Mouse (Mus musculus) forebrain, embryonic 14.5 days (tissue): Measurements from ENCODE around the gene Trp53i11. TPM values are rescaled to one million over a fixed set of nuclear protein-coding genes. Genes with fewer than 3 reads are reported as not detected.

Experiments
- ATAC-seq: fragments of 200-750 bp; cut with Nextera tagmentation; 2 replicates; pipeline ENCODE4 v1.8.0; 2017; ENCODE audit warnings: mild to moderate bottlenecking, moderate library complexity
- DNase-seq: peaks from one replicate; pipeline ENCODE4 v3.0.0-alpha.2; 2015; ENCODE audit warnings: low spot score
- H3K27ac ChIP-seq: fragments of 300-500 bp; sonication (generic); 2 replicates; pipeline ENCODE4 v1.5.1; 2014; ENCODE audit warnings: low read depth, mild to moderate bottlenecking, control low read depth, low read length, moderate library complexity
- H3K27me3 ChIP-seq: fragments of 300-500 bp; sonication (generic); replicated peaks from 2 replicates; pipeline ENCODE4 v1.6.1; 2014; ENCODE audit warnings: low read length, control low read depth, mixed read lengths; ENCODE audit not compliant: control insufficient read depth, insufficient read depth
- H3K36me3 ChIP-seq: fragments of 300-500 bp; sonication (generic); 2 replicates; pipeline ENCODE4 v1.6.1; 2014; ENCODE audit warnings: low read length, control low read depth; ENCODE audit not compliant: control insufficient read depth, insufficient read depth
- H3K4me1 ChIP-seq: fragments of 300-500 bp; sonication (generic); 2 replicates; pipeline ENCODE4 v1.6.1; 2014; ENCODE audit warnings: antibody characterized with exemption, low read length, control low read depth; ENCODE audit not compliant: control insufficient read depth, insufficient read depth
- H3K4me2 ChIP-seq: fragments of 300-500 bp; sonication (generic); 2 replicates; pipeline ENCODE4 v1.6.1; 2014; ENCODE audit warnings: mild to moderate bottlenecking, control low read depth, low read length
- H3K4me3 ChIP-seq: fragments of 300-500 bp; sonication (generic); 2 replicates; pipeline ENCODE4 v1.5.1; 2014; ENCODE audit warnings: low read depth, low read length, control low read depth
- H3K9ac ChIP-seq: fragments of 300-500 bp; sonication (generic); 2 replicates; pipeline ENCODE4 v1.6.1; 2014; ENCODE audit warnings: mild to moderate bottlenecking, low read length, control low read depth, moderate library complexity
- H3K9me3 ChIP-seq: fragments of 300-500 bp; sonication (generic); replicated peaks from 2 replicates; pipeline ENCODE4 v1.6.1; 2016; ENCODE audit warnings: low read length, control low read depth, mixed read lengths; ENCODE audit not compliant: control insufficient read depth
- WGBS: fragments of 180-500 bp; shearing (Covaris S2); extraction: QIAGEN DNeasy Blood & Tissue Kit; methylation state at CpG from one replicate; pipeline ENCODE4 v1.1.7; 2014; 5-methylcytosine and 5-hydroxymethylcytosine counted together
- polyA plus RNA-seq: library from polyadenylated mRNA; unstranded; fragments of >200 nt; fragmentation: Nextera tagmentation; extraction: Ambion mirVana; gene quantifications from 2 replicates; pipeline ENCODE4 v1.2.1, GENCODE M21; 2014

Trp53i11 gene
- polyA plus RNA-seq, 1 experiment from 2014 or later: 95.8 TPM

- Histone ChIP-seq H3K36me3 (0 out of 2 replicates have a peak, but pooled peaks cover 8% of the 10 kb centered on the region), H3K4me3 (no peak overlapping the region), H3K27me3 (no peaks in the 10 kb centered on the region), H3K4me1 (no peaks in the 10 kb centered on the region), H3K9ac (no peak overlapping the region), H3K9me3 (no peaks in the 10 kb centered on the region), H3K4me2 (no peak overlapping the region), H3K27ac (no peak overlapping the region)
- no peak for DNase-seq
- 75% methylated on average over 10 of the region's 10 CpGs for WGBS
- ATAC-seq: no peak
These were observed 28.4 kb downstream of the Trp53i11 start for GRCm38 (mm10) chr2:93215790-93216189.

- Histone ChIP-seq H3K4me1 (no peaks in the 10 kb centered on the region), H3K4me3 (no peak overlapping the region), H3K27me3 (no peaks in the 10 kb centered on the region), H3K27ac (no peak overlapping the region), H3K9me3 (no peaks in the 10 kb centered on the region), H3K9ac (no peak overlapping the region), H3K36me3 (peaks cover 6% of the 10 kb centered on the region; the same call in 1 of the 2 replicates), H3K4me2 (no peak overlapping the region)
- ATAC-seq: peak; percentile 87
- 14% methylated on average over 7 of the region's 7 CpGs for WGBS
- peak; percentile 93 for DNase-seq
These were observed 29.7 kb downstream of the Trp53i11 start for GRCm38 (mm10) chr2:93217015-93217414.

- ATAC-seq (no peak), DNase-seq (no peak)
- Histone ChIP-seq H3K36me3 (peaks cover 10% of the 10 kb centered on the region; the same call in 1 of the 2 replicates), H3K4me2 (no peak overlapping the region), H3K27ac (no peak overlapping the region), H3K4me1 (no peaks in the 10 kb centered on the region), H3K9me3 (no peaks in the 10 kb centered on the region), H3K4me3 (no peak overlapping the region), H3K27me3 (no peaks in the 10 kb centered on the region), H3K9ac (no peak overlapping the region)
- 75% methylated on average over 7 of the region's 7 CpGs for WGBS
These were observed 31.1 kb downstream of the Trp53i11 start for GRCm38 (mm10) chr2:93218353-93218990.

GRCm38 (mm10) chr2:93219576-93219975, 32.2 kb downstream of the Trp53i11 start:
- H3K9ac ChIP-seq: no peak overlapping the region
- DNase-seq (no peak), ATAC-seq (no peak)
- H3K4me1 ChIP-seq: no peaks in the 10 kb centered on the region
- H3K36me3 ChIP-seq: peaks cover 10% of the 10 kb centered on the region; the same call in 1 of the 2 replicates
- no peak overlapping the region for H3K4me2 ChIP-seq
- no peak overlapping the region for H3K27ac ChIP-seq
- H3K4me3 ChIP-seq: no peak overlapping the region
- H3K9me3 ChIP-seq: no peaks in the 10 kb centered on the region
- 96% methylated on average over 3 of the region's 3 CpGs for WGBS
- H3K27me3 ChIP-seq: no peaks in the 10 kb centered on the region

GRCm38 (mm10) chr2:93220447-93220846, 33.1 kb downstream of the Trp53i11 start:
- H3K4me2 ChIP-seq: no peak overlapping the region
- ATAC-seq: no peak
- H3K4me1 ChIP-seq: no peaks in the 10 kb centered on the region
- no peaks in the 10 kb centered on the region for H3K9me3 ChIP-seq
- no peak for DNase-seq
- WGBS: 51% methylated on average over 5 of the region's 5 CpGs
- no peak overlapping the region for H3K27ac ChIP-seq
- no peak overlapping the region for H3K4me3 ChIP-seq
- no peaks in the 10 kb centered on the region for H3K27me3 ChIP-seq
- H3K36me3 ChIP-seq: peaks cover 10% of the 10 kb centered on the region; the same call in 1 of the 2 replicates
- no peak overlapping the region for H3K9ac ChIP-seq

GRCm38 (mm10) chr2:93223463-93223862, 36.1 kb downstream of the Trp53i11 start:
- H3K9ac ChIP-seq: no peak overlapping the region
- H3K9me3 ChIP-seq: no peaks in the 10 kb centered on the region
- H3K27ac ChIP-seq: no peak overlapping the region
- H3K4me3 ChIP-seq: no peak overlapping the region
- H3K27me3 ChIP-seq: no peaks in the 10 kb centered on the region
- no peak for DNase-seq
- peaks cover 10% of the 10 kb centered on the region; the same call in 1 of the 2 replicates for H3K36me3 ChIP-seq
- no peak for ATAC-seq
- peaks cover 16% of the 10 kb centered on the region for H3K4me1 ChIP-seq
- no peak overlapping the region for H3K4me2 ChIP-seq
- 66% methylated on average over 6 of the region's 6 CpGs for WGBS

- peak overlapping the region; percentile 45 for H3K4me2 ChIP-seq
- WGBS: 7% methylated on average over 19 of the region's 20 CpGs
- DNase-seq: peak; percentile 91
- H3K27ac ChIP-seq: peak overlapping the region; percentile 95
- H3K27me3 ChIP-seq: no peaks in the 10 kb centered on the region
- peak; percentile 60 for ATAC-seq
- H3K4me1 ChIP-seq: peaks cover 30% of the 10 kb centered on the region
- H3K9ac ChIP-seq: peak overlapping the region; percentile 54; the same call in 1 of the 2 replicates
- peaks cover 5% of the 10 kb centered on the region; the same call in 1 of the 2 replicates for H3K36me3 ChIP-seq
- H3K9me3 ChIP-seq: no peaks in the 10 kb centered on the region
- H3K4me3 ChIP-seq: no peak overlapping the region
These were observed 39.6 kb downstream of the Trp53i11 start for GRCm38 (mm10) chr2:93226606-93227595.

GRCm38 (mm10) chr2:93227713-93228479, 40.5 kb downstream of the Trp53i11 start:
- H3K36me3 ChIP-seq: no peaks in the 10 kb centered on the region

More at GRCm38 (mm10) chr2:93227713-93228479, 40.5 kb downstream of the Trp53i11 start:
- Histone ChIP-seq H3K4me1 (peaks cover 30% of the 10 kb centered on the region), H3K4me3 (no peak overlapping the region), H3K4me2 (peak overlapping the region; percentile 45), H3K27ac (peak overlapping the region; percentile 95), H3K27me3 (no peaks in the 10 kb centered on the region), H3K9me3 (no peaks in the 10 kb centered on the region), H3K9ac (peak overlapping the region; percentile 42; the same call in 1 of the 2 replicates)
- WGBS: 4% methylated on average over 9 of the region's 9 CpGs
- peak; percentile 89 for ATAC-seq
- peak; percentile 93 for DNase-seq
